Mouse (Mus musculus) T-cell, adult 66 days (primary cell): ENCODE measurements around the gene Sptssa. TPM values are rescaled to one million over a fixed set of nuclear protein-coding genes. Genes with fewer than 3 reads are reported as not detected.

Experiments used
- total RNA-seq, 2 experiments: library from RNA; stranded (reverse); gene quantifications; 3 replicates in 1 of 2; 4 replicates in 1 of 2; pipeline ENCODE4 v1.2.4; 2023

The Sptssa gene
- 10 to 100 TPM; 39.7 to 40.7 TPM for total RNA-seq

GRCm38 (mm10) chr12:54656396-54657171, at the start of gene Sptssa:
Sptssa (minus strand) TSS chr12:54656573.

GRCm38 (mm10) chr12:54695511-54696241, 39.3 kb upstream of the Sptssa start, which contains the start of gene Eapp:
Eapp (minus strand) TSS chr12:54695897.

Other genes with a start within 250 kb of the Sptssa start
- 10 to 100 TPM; 34.4 to 40.2 TPM for gene Eapp, start 39.3 kb upstream of the Sptssa start, total RNA-seq
- gene Snx6, start 139.1 kb upstream of the Sptssa start, total RNA-seq = 10 to 100 TPM; 59.5 to 66.4 TPM
- gene Cfl2, start 206.3 kb upstream of the Sptssa start, total RNA-seq = 10 to 100 TPM; 29.7 to 34.5 TPM